Mouse (Mus musculus) midbrain, embryonic 16.5 days (tissue): Measurements from ENCODE around the gene Arhgap27. TPM values are rescaled to one million over a fixed set of nuclear protein-coding genes. Genes with fewer than 3 reads are reported as not detected.
A peak's percentile ranks its signal among the peaks of the same experiment; 100 is the strongest.

Experiments
- ATAC-seq: fragments of 200-750 bp; cut with Nextera tagmentation; 2 replicates; pipeline ENCODE4 v1.8.0; 2017; ENCODE audit warnings: moderate TSS enrichment
- H3K27ac ChIP-seq: fragments of 300-500 bp; sonication (generic); 2 replicates; pipeline ENCODE4 v1.5.1; 2014; ENCODE audit warnings: mild to moderate bottlenecking, low read length, mixed read lengths
- H3K27me3 ChIP-seq: fragments of 300-500 bp; sonication (generic); 2 replicates; pipeline ENCODE4 v1.6.1; 2014; ENCODE audit warnings: low read depth, low read length, mixed read lengths; ENCODE audit not compliant: control insufficient read depth, insufficient read depth
- H3K36me3 ChIP-seq: fragments of 300-500 bp; sonication (generic); 2 replicates; pipeline ENCODE4 v1.6.1; 2014; ENCODE audit warnings: mild to moderate bottlenecking, low read length, moderate library complexity, mixed read lengths; ENCODE audit not compliant: control insufficient read depth, insufficient read depth
- H3K4me1 ChIP-seq: fragments of 300-500 bp; sonication (generic); 2 replicates; pipeline ENCODE4 v1.6.1; 2014; ENCODE audit warnings: mild to moderate bottlenecking, low read length, mixed read lengths; ENCODE audit not compliant: control insufficient read depth, insufficient read depth
- H3K4me2 ChIP-seq: fragments of 300-500 bp; sonication (generic); 2 replicates; pipeline ENCODE4 v1.6.1; 2014; ENCODE audit warnings: mild to moderate bottlenecking, low read length, mixed read lengths
- H3K4me3 ChIP-seq: fragments of 300-500 bp; sonication (generic); 2 replicates; pipeline ENCODE4 v1.5.1; 2014; ENCODE audit warnings: low read depth, mild to moderate bottlenecking, low read length, moderate library complexity, mixed read lengths
- H3K9ac ChIP-seq: fragments of 300-500 bp; sonication (generic); 2 replicates; pipeline ENCODE4 v1.6.1; 2014; ENCODE audit warnings: low read depth, low read length, mixed read lengths
- H3K9me3 ChIP-seq: fragments of 300-500 bp; sonication (generic); replicated peaks from 2 replicates; pipeline ENCODE4 v1.6.1; 2014; ENCODE audit warnings: mild to moderate bottlenecking, low read length, mixed read lengths; ENCODE audit not compliant: control insufficient read depth, poor library complexity, severe bottlenecking
- WGBS: fragments of 180-500 bp; shearing (Covaris S2); extraction: QIAGEN DNeasy Blood & Tissue Kit; methylation state at CpG from one replicate; pipeline ENCODE4 v1.1.7; 2014; 5-methylcytosine and 5-hydroxymethylcytosine counted together
- polyA plus RNA-seq: library from polyadenylated mRNA; unstranded; fragments of >200 nt; fragmentation: Nextera tagmentation; extraction: Ambion mirVana; gene quantifications from 2 replicates; pipeline ENCODE4 v1.2.1, GENCODE M21; 2015

The Arhgap27 gene
- polyA plus RNA-seq, 1 experiment from 2014 or later: 4.4 TPM

- no peak overlapping the region for H3K27ac ChIP-seq
- no peak overlapping the region for H3K4me3 ChIP-seq
- H3K4me1 ChIP-seq: peaks cover 5% of the 10 kb centered on the region
- H3K27me3 ChIP-seq: no peaks in the 10 kb centered on the region
- no peaks in the 10 kb centered on the region for H3K36me3 ChIP-seq
- H3K9me3 ChIP-seq: no peaks in the 10 kb centered on the region
- no peak for ATAC-seq
- 46% methylated on average over 8 of the region's 8 CpGs for WGBS
- H3K9ac ChIP-seq: no peak overlapping the region
- H3K4me2 ChIP-seq: no peak overlapping the region
These were observed 50.7 kb downstream of the Arhgap27 start for GRCm38 (mm10) chr11:103312655-103313255.

GRCm38 (mm10) chr11:103311960-103312611 lies 51.4 kb downstream of the Arhgap27 start:
- peak; percentile 73; the same call in 1 of the 2 replicates for ATAC-seq
- 5% methylated on average over 30 of the region's 30 CpGs for WGBS

GRCm38 (mm10) chr11:103309956-103310574 lies 53.4 kb downstream of the Arhgap27 start:
- no peak overlapping the region for H3K4me3 ChIP-seq
- ATAC-seq: no peak
- no peak overlapping the region for H3K27ac ChIP-seq
- H3K36me3 ChIP-seq: no peaks in the 10 kb centered on the region
- H3K4me1 ChIP-seq: peaks cover 5% of the 10 kb centered on the region
- no peak overlapping the region for H3K4me2 ChIP-seq
- H3K9ac ChIP-seq: no peak overlapping the region
- 82% methylated on average over 10 of the region's 10 CpGs for WGBS
- no peaks in the 10 kb centered on the region for H3K27me3 ChIP-seq
- H3K9me3 ChIP-seq: no peaks in the 10 kb centered on the region

More at GRCm38 (mm10) chr11:103311960-103312611, 51.4 kb downstream of the Arhgap27 start:
- no peaks in the 10 kb centered on the region for H3K9me3 ChIP-seq
- H3K27ac ChIP-seq: no peak overlapping the region
- peak overlapping the region; percentile 64 for H3K4me2 ChIP-seq
- peak overlapping the region; percentile 57; the same call in 1 of the 2 replicates for H3K9ac ChIP-seq
- no peaks in the 10 kb centered on the region for H3K27me3 ChIP-seq
- H3K4me3 ChIP-seq: peak overlapping the region; percentile 31
- no peaks in the 10 kb centered on the region for H3K36me3 ChIP-seq
- H3K4me1 ChIP-seq: peaks cover 5% of the 10 kb centered on the region

- Histone ChIP-seq H3K9me3 (no peaks in the 10 kb centered on the region), H3K9ac (no peak overlapping the region), H3K4me1 (peaks cover 5% of the 10 kb centered on the region), H3K27ac (no peak overlapping the region), H3K27me3 (no peaks in the 10 kb centered on the region), H3K4me2 (no peak overlapping the region), H3K4me3 (no peak overlapping the region), H3K36me3 (no peaks in the 10 kb centered on the region)
- ATAC-seq: no peak
- WGBS: 81% methylated on average over 8 of the region's 8 CpGs
These were observed 55.6 kb downstream of the Arhgap27 start for GRCm38 (mm10) chr11:103307910-103308309.

GRCm38 (mm10) chr11:103304525-103304924 lies 59.0 kb downstream of the Arhgap27 start:
- 91% methylated on average over 9 of the region's 9 CpGs for WGBS
- Histone ChIP-seq H3K27me3 (no peaks in the 10 kb centered on the region), H3K9ac (no peak overlapping the region), H3K36me3 (no peaks in the 10 kb centered on the region), H3K4me3 (no peak overlapping the region), H3K4me2 (no peak overlapping the region), H3K27ac (no peak overlapping the region), H3K9me3 (no peaks in the 10 kb centered on the region), H3K4me1 (no peaks in the 10 kb centered on the region)
- no peak for ATAC-seq

- no peak for ATAC-seq
- Histone ChIP-seq H3K9ac (no peak overlapping the region), H3K4me2 (no peak overlapping the region), H3K36me3 (no peaks in the 10 kb centered on the region), H3K27ac (no peak overlapping the region), H3K27me3 (no peaks in the 10 kb centered on the region), H3K9me3 (no peaks in the 10 kb centered on the region), H3K4me1 (peaks cover 8% of the 10 kb centered on the region), H3K4me3 (no peak overlapping the region)
- 96% methylated on average over 7 of the region's 7 CpGs for WGBS
These were observed 68.7 kb downstream of the Arhgap27 start for GRCm38 (mm10) chr11:103294772-103295171.

GRCm38 (mm10) chr11:103294066-103294465 lies 69.4 kb downstream of the Arhgap27 start:
- ATAC-seq: no peak
- H3K27me3 ChIP-seq: no peaks in the 10 kb centered on the region
- no peak overlapping the region for H3K4me2 ChIP-seq
- peaks cover 8% of the 10 kb centered on the region for H3K4me1 ChIP-seq
- no peak overlapping the region for H3K27ac ChIP-seq
- H3K36me3 ChIP-seq: no peaks in the 10 kb centered on the region
- H3K9ac ChIP-seq: no peak overlapping the region
- no peak overlapping the region for H3K4me3 ChIP-seq
- H3K9me3 ChIP-seq: no peaks in the 10 kb centered on the region
- 89% methylated on average over 6 of the region's 6 CpGs for WGBS

GRCm38 (mm10) chr11:103292890-103293287 lies 70.6 kb downstream of the Arhgap27 start:
- Histone ChIP-seq H3K4me3 (no peak overlapping the region), H3K9me3 (no peaks in the 10 kb centered on the region), H3K4me2 (no peak overlapping the region), H3K27me3 (no peaks in the 10 kb centered on the region), H3K9ac (no peak overlapping the region), H3K27ac (no peak overlapping the region), H3K36me3 (no peaks in the 10 kb centered on the region), H3K4me1 (peaks cover 8% of the 10 kb centered on the region)
- ATAC-seq: no peak
- WGBS: 83% methylated on average over 5 of the region's 5 CpGs
